Mouse (Mus musculus): ENCODE results near the gene Tbx10. TPM values are rescaled to one million over a fixed set of nuclear protein-coding genes. Genes with fewer than 3 reads are reported as not detected.

The Tbx10 gene
- total RNA-seq, 1 experiment, result not detected

DNA sequence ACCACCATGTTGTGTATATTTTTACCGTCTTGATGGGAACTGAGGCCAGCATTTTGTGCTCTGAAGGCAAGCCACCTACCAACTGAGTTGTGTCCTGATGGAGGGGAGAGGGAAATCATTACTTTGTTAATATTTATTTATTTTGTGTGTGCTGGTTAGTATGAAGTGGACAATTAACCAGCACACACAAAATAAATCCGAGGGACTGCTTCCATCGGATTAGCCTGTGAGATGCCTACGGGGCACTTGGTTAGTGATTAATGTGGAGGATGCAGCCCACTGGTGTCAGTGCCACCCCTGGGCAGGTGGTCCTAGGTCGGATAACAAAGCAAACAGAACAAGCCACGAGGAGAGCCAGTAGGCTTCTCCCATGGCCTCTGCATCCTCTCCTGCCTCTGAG lies 2.4 kb downstream of the Tbx10 start:
- Histone ChIP-seq H3K4me3 (ENCODE audit: insufficient read depth in 1 of 2, low read depth in 1 of 2, low read length in 2 of 2, poor library complexity in 1 of 2, severe bottlenecking in 1 of 2) (no peak overlapping the region), H3K4me1 (ENCODE audit: control insufficient read depth in 2 of 2, insufficient read depth in 2 of 2, low read length in 2 of 2, poor library complexity in 1 of 2) (peaks cover 0 to 5% of the 10 kb centered on the region in 2 experiments; a peak in 1 of 4 replicates), H3K9me3 (ENCODE audit: control insufficient read depth, insufficient read depth, low read depth, low read length) (no peaks in the 10 kb centered on the region), H3K27ac (ENCODE audit: insufficient read depth, low read depth, low read length, poor library complexity, severe bottlenecking) (no peak overlapping the region), H3K36me3 (ENCODE audit: control insufficient read depth, insufficient read depth, low read length, poor library complexity, severe bottlenecking) (no peaks in the 10 kb centered on the region), H3K9ac (ENCODE audit: insufficient read depth, low read depth, low read length, poor library complexity, severe bottlenecking) (no peak overlapping the region)
- no peak for DNase-seq (ENCODE audit: low read depth, low spot score)
- TF ChIP-seq ZNF384 (IDR thresholded peaks at IDR 0.05; ENCODE audit: low read depth, low read length) (no peak), HCFC1 (IDR thresholded peaks at IDR 0.05; ENCODE audit: borderline replicate concordance, insufficient read depth, low read length) (no peak), CHD2 (IDR thresholded peaks at IDR 0.05; ENCODE audit: low read depth, low read length) (no peak), ZC3H11A (IDR thresholded peaks at IDR 0.05; ENCODE audit: borderline replicate concordance, low read depth, low read length) (no peak), MAFK (IDR thresholded peaks at IDR 0.05; ENCODE audit: insufficient read depth, low read depth, low read length) (no peak)
- in situ Hi-C loops (cut with MboI; ENCODE audit: low sequenced_read_pairs in 2 of 2, unreplicated experiment in 2 of 2), result no loop called here

DNA sequence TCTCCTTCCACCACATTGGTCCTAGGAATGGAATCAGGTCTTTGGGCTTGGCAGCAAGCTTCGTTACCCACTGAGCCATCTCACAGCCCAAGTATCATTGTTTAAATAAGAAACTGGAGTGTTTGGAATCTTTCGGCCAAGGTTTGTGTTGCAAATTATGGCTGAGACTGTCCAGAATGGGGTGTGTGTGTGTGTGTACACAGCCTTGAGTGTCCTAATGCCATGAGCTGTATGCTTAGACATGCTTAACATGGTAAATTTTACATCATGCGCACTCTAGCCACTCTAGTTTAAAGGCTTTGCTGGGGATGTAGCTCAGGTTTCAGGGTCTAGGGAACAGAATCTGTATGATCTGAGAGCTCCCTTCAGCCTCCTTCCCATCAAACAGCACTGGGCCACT lies 3.0 kb downstream of the Tbx10 start:
- no peak overlapping the region for H3K4me3 ChIP-seq (ENCODE audit: insufficient read depth in 1 of 2, low read depth in 1 of 2, low read length in 2 of 2, poor library complexity in 1 of 2, severe bottlenecking in 1 of 2)
- in situ Hi-C loops (cut with MboI; ENCODE audit: low sequenced_read_pairs in 2 of 2, unreplicated experiment in 2 of 2), result no loop called here
- TF ChIP-seq ZC3H11A (IDR thresholded peaks at IDR 0.05; ENCODE audit: borderline replicate concordance, low read depth, low read length) (no peak), HCFC1 (IDR thresholded peaks at IDR 0.05; ENCODE audit: borderline replicate concordance, insufficient read depth, low read length) (no peak), MAFK (IDR thresholded peaks at IDR 0.05; ENCODE audit: insufficient read depth, low read depth, low read length) (no peak), CHD2 (IDR thresholded peaks at IDR 0.05; ENCODE audit: low read depth, low read length) (no peak), ZNF384 (IDR thresholded peaks at IDR 0.05; ENCODE audit: low read depth, low read length) (no peak)
- no peak overlapping the region for H3K9ac ChIP-seq (ENCODE audit: insufficient read depth, low read depth, low read length, poor library complexity, severe bottlenecking)
- H3K36me3 ChIP-seq (ENCODE audit: control insufficient read depth, insufficient read depth, low read length, poor library complexity, severe bottlenecking), result no peaks in the 10 kb centered on the region
- H3K4me1 ChIP-seq (ENCODE audit: control insufficient read depth in 2 of 2, insufficient read depth in 2 of 2, low read length in 2 of 2, poor library complexity in 1 of 2), result peaks cover 0 to 5% of the 10 kb centered on the region in 2 experiments; a peak in 1 of 4 replicates
- no peak overlapping the region for H3K27ac ChIP-seq (ENCODE audit: insufficient read depth, low read depth, low read length, poor library complexity, severe bottlenecking)
- H3K9me3 ChIP-seq (ENCODE audit: control insufficient read depth, insufficient read depth, low read depth, low read length), result no peaks in the 10 kb centered on the region
- DNase-seq (ENCODE audit: low read depth, low spot score), result no peak

DNA sequence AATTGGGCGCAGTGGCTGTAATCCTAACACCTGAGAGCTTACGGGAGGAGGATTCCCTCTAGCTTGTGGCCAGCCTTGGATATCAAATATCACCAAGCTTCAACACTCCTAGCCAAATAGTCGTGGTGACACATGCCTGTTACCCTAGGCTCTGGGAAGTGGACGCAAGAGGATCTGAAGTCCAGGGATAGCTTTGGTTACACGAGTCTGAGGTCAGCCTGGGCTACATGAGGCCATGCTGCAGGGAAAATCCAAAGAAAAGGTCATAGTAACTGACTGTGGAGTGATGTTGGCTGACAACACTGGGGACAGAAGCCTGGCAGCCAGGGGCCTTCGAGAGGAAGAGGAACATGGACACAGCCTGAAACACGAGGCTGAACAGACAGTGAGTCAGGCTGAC lies 3.6 kb downstream of the Tbx10 start:
- peaks cover 0 to 5% of the 10 kb centered on the region in 2 experiments; a peak in 2 of 4 replicates for H3K4me1 ChIP-seq (ENCODE audit: control insufficient read depth in 2 of 2, insufficient read depth in 2 of 2, low read length in 2 of 2, poor library complexity in 1 of 2)
- H3K9ac ChIP-seq (ENCODE audit: insufficient read depth, low read depth, low read length, poor library complexity, severe bottlenecking), result no peak overlapping the region
- no peaks in the 10 kb centered on the region for H3K36me3 ChIP-seq (ENCODE audit: control insufficient read depth, insufficient read depth, low read length, poor library complexity, severe bottlenecking)
- in situ Hi-C loops (cut with MboI; ENCODE audit: low sequenced_read_pairs in 2 of 2, unreplicated experiment in 2 of 2), result no loop called here
- H3K4me3 ChIP-seq (ENCODE audit: insufficient read depth in 1 of 2, low read depth in 1 of 2, low read length in 2 of 2, poor library complexity in 1 of 2, severe bottlenecking in 1 of 2), result no peak overlapping the region
- H3K9me3 ChIP-seq (ENCODE audit: control insufficient read depth, insufficient read depth, low read depth, low read length), result no peaks in the 10 kb centered on the region
- TF ChIP-seq HCFC1 (IDR thresholded peaks at IDR 0.05; ENCODE audit: borderline replicate concordance, insufficient read depth, low read length), result no peak
- no peak for TF ChIP-seq ZNF384 (IDR thresholded peaks at IDR 0.05; ENCODE audit: low read depth, low read length)
- no peak for TF ChIP-seq ZC3H11A (IDR thresholded peaks at IDR 0.05; ENCODE audit: borderline replicate concordance, low read depth, low read length)
- TF ChIP-seq MAFK (IDR thresholded peaks at IDR 0.05; ENCODE audit: insufficient read depth, low read depth, low read length), result no peak
- no peak for TF ChIP-seq CHD2 (IDR thresholded peaks at IDR 0.05; ENCODE audit: low read depth, low read length)
- no peak for DNase-seq (ENCODE audit: low read depth, low spot score)
- no peak overlapping the region for H3K27ac ChIP-seq (ENCODE audit: insufficient read depth, low read depth, low read length, poor library complexity, severe bottlenecking)

DNA sequence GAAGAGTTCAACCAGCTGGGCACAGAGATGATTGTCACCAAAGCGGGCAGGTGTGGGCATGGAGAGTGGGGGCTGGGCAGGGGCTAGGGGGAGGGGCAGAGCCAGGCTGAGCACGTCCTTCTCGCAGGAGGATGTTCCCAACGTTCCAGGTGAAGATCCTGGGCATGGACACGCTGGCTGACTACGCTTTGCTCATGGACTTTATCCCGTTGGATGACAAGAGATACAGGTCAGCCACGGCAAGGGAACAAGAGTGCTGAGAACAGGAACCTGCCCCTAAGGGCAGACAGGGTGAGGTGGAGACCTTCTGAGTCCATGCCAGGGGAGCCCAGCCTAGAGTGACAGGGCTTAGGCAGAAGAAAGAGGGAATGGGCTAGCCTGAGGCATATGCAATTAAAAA lies 4.2 kb downstream of the Tbx10 start:
- Histone ChIP-seq H3K36me3 (ENCODE audit: control insufficient read depth, insufficient read depth, low read length, poor library complexity, severe bottlenecking) (no peaks in the 10 kb centered on the region; the same call in 1 of the 2 replicates), H3K4me1 (ENCODE audit: control insufficient read depth in 2 of 2, insufficient read depth in 2 of 2, low read length in 2 of 2, poor library complexity in 1 of 2) (peaks cover 0 to 5% of the 10 kb centered on the region in 2 experiments; a peak in 2 of 4 replicates), H3K4me3 (ENCODE audit: insufficient read depth in 1 of 2, low read depth in 1 of 2, low read length in 2 of 2, poor library complexity in 1 of 2, severe bottlenecking in 1 of 2) (no peak overlapping the region), H3K27ac (ENCODE audit: insufficient read depth, low read depth, low read length, poor library complexity, severe bottlenecking) (no peak overlapping the region), H3K9me3 (ENCODE audit: control insufficient read depth, insufficient read depth, low read depth, low read length) (no peaks in the 10 kb centered on the region), H3K9ac (ENCODE audit: insufficient read depth, low read depth, low read length, poor library complexity, severe bottlenecking) (no peak overlapping the region)
- in situ Hi-C loops (cut with MboI; ENCODE audit: low sequenced_read_pairs in 2 of 2, unreplicated experiment in 2 of 2), result no loop called here
- no peak for DNase-seq (ENCODE audit: low read depth, low spot score)
- no peak for TF ChIP-seq ZNF384 (IDR thresholded peaks at IDR 0.05; ENCODE audit: low read depth, low read length)
- TF ChIP-seq ZC3H11A (IDR thresholded peaks at IDR 0.05; ENCODE audit: borderline replicate concordance, low read depth, low read length), result no peak
- no peak for TF ChIP-seq MAFK (IDR thresholded peaks at IDR 0.05; ENCODE audit: insufficient read depth, low read depth, low read length)
- TF ChIP-seq CHD2 (IDR thresholded peaks at IDR 0.05; ENCODE audit: low read depth, low read length), result no peak
- no peak for TF ChIP-seq HCFC1 (IDR thresholded peaks at IDR 0.05; ENCODE audit: borderline replicate concordance, insufficient read depth, low read length)

DNA sequence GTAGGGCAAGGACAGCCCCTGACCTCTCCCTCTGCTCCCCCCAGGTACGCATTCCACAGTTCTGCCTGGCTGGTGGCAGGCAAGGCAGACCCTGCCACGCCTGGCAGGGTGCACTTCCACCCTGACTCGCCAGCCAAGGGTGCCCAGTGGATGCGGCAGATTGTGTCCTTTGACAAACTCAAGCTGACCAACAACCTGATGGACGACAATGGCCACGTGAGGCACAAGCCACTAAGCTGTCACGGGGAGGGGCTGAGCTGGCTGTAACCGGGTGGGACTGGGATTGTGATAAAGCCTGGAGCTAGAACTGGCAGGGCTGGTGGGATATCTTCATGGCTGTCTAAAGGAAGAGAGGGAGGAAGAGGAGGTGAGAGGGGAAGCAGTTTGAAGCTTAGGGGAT lies 4.7 kb downstream of the Tbx10 start:
- no peak overlapping the region for H3K4me3 ChIP-seq (ENCODE audit: insufficient read depth in 1 of 2, low read depth in 1 of 2, low read length in 2 of 2, poor library complexity in 1 of 2, severe bottlenecking in 1 of 2)
- in situ Hi-C loops (cut with MboI; ENCODE audit: low sequenced_read_pairs in 2 of 2, unreplicated experiment in 2 of 2), result no loop called here
- TF ChIP-seq HCFC1 (IDR thresholded peaks at IDR 0.05; ENCODE audit: borderline replicate concordance, insufficient read depth, low read length) (no peak), ZC3H11A (IDR thresholded peaks at IDR 0.05; ENCODE audit: borderline replicate concordance, low read depth, low read length) (no peak), CHD2 (IDR thresholded peaks at IDR 0.05; ENCODE audit: low read depth, low read length) (no peak), MAFK (IDR thresholded peaks at IDR 0.05; ENCODE audit: insufficient read depth, low read depth, low read length) (no peak), ZNF384 (IDR thresholded peaks at IDR 0.05; ENCODE audit: low read depth, low read length) (no peak)
- no peak for DNase-seq (ENCODE audit: low read depth, low spot score)
- no peaks in the 10 kb centered on the region for H3K9me3 ChIP-seq (ENCODE audit: control insufficient read depth, insufficient read depth, low read depth, low read length)
- H3K36me3 ChIP-seq (ENCODE audit: control insufficient read depth, insufficient read depth, low read length, poor library complexity, severe bottlenecking), result no peaks in the 10 kb centered on the region; the same call in 1 of the 2 replicates
- peaks cover 0 to 5% of the 10 kb centered on the region in 2 experiments; a peak in 2 of 4 replicates for H3K4me1 ChIP-seq (ENCODE audit: control insufficient read depth in 2 of 2, insufficient read depth in 2 of 2, low read length in 2 of 2, poor library complexity in 1 of 2)
- no peak overlapping the region for H3K9ac ChIP-seq (ENCODE audit: insufficient read depth, low read depth, low read length, poor library complexity, severe bottlenecking)
- H3K27ac ChIP-seq (ENCODE audit: insufficient read depth, low read depth, low read length, poor library complexity, severe bottlenecking), result no peak overlapping the region
